Mouse (Mus musculus) ES-Bruce4 (cell line): ENCODE measurements around the gene Mylpf. TPM values are rescaled to one million over a fixed set of nuclear protein-coding genes. Genes with fewer than 3 reads are reported as not detected.
A peak's percentile ranks its signal among the peaks of the same experiment; 100 is the strongest.

Source experiments
- H3K27ac ChIP-seq: 2 replicates; pipeline ENCODE4 v1.5.1; 2012; ENCODE audit warnings: low read length, inconsistent platforms; ENCODE audit not compliant: insufficient read depth
- H3K27me3 ChIP-seq: 2 replicates; pipeline ENCODE4 v1.6.1; 2012; ENCODE audit warnings: mild to moderate bottlenecking, low read length, inconsistent platforms; ENCODE audit not compliant: control insufficient read depth, poor library complexity, insufficient read depth, severe bottlenecking
- H3K36me3 ChIP-seq: 2 replicates; pipeline ENCODE4 v1.6.1; 2012; ENCODE audit warnings: inconsistent platforms, mild to moderate bottlenecking, low read length, moderate library complexity; ENCODE audit not compliant: control insufficient read depth, poor library complexity, insufficient read depth, severe bottlenecking
- H3K4me1 ChIP-seq: one replicate; pipeline ENCODE4 v1.8.1; 2011; ENCODE audit warnings: low read length; ENCODE audit not compliant: control insufficient read depth, insufficient read depth
- H3K4me3 ChIP-seq: 2 replicates; pipeline ENCODE4 v1.5.1; 2011; ENCODE audit warnings: low read depth, mild to moderate bottlenecking, low read length
- H3K9ac ChIP-seq: 2 replicates; pipeline ENCODE4 v1.6.1; 2012; ENCODE audit warnings: low read depth, mild to moderate bottlenecking, inconsistent platforms; ENCODE audit not compliant: poor library complexity, severe bottlenecking
- H3K9me3 ChIP-seq: replicated peaks from 2 replicates; pipeline ENCODE4 v1.6.1; 2012; ENCODE audit warnings: mild to moderate bottlenecking, low read length, inconsistent platforms; ENCODE audit not compliant: control insufficient read depth, poor library complexity, insufficient read depth, severe bottlenecking
- CTCF ChIP-seq: IDR thresholded peaks from one replicate; pipeline ENCODE4 v1.8.1; 2011; ENCODE audit warnings: low read depth, low read length
- EP300 ChIP-seq: IDR thresholded peaks from 2 replicates; pipeline ENCODE4 v1.6.1; 2011; ENCODE audit warnings: low read depth, low read length; ENCODE audit not compliant: insufficient read depth
- POLR2A ChIP-seq: IDR thresholded peaks from one replicate; pipeline ENCODE4 v1.8.1; 2011; ENCODE audit warnings: low read length; ENCODE audit not compliant: insufficient read depth
- polyA plus RNA-seq: library from polyadenylated mRNA; stranded (reverse); fragments of >200 nt; gene quantifications from 2 replicates; pipeline ENCODE4 v1.2.4, GENCODE M21; 2011; ENCODE audit warnings: low read depth; ENCODE audit not compliant: missing spikeins, insufficient read depth, insufficient read length

Gene Mylpf
- polyA plus RNA-seq, 1 experiment, result 278 TPM

GRCm38 (mm10) chr7:127187351-127187750, 21.3 kb upstream of the Mylpf start:
- Histone ChIP-seq H3K36me3 (peaks cover 11% of the 10 kb centered on the region), H3K27ac (peak overlapping the region; percentile 55), H3K9ac (no peak overlapping the region), H3K4me3 (no peak overlapping the region), H3K9me3 (no peaks in the 10 kb centered on the region), H3K4me1 (peaks cover 2% of the 10 kb centered on the region), H3K27me3 (no peaks in the 10 kb centered on the region)
- TF ChIP-seq CTCF (no peak), EP300 (no peak), POLR2A (no peak)

- peaks cover 2% of the 10 kb centered on the region for H3K4me1 ChIP-seq
- H3K4me3 ChIP-seq, result 0 out of 2 replicates have a peak overlapping the region, but pooled peaks have one; percentile 5
- peaks cover 24% of the 10 kb centered on the region for H3K36me3 ChIP-seq
- peak overlapping the region; percentile 47 for H3K27ac ChIP-seq
- peak overlapping the region; percentile 13; the same call in 1 of the 2 replicates for H3K9ac ChIP-seq
- no peaks in the 10 kb centered on the region for H3K27me3 ChIP-seq
- H3K9me3 ChIP-seq, result no peaks in the 10 kb centered on the region
- TF ChIP-seq CTCF (no peak), POLR2A (no peak), EP300 (no peak)
Observed at GRCm38 (mm10) chr7:127188305-127189276, 20.1 kb upstream of the Mylpf start.

GRCm38 (mm10) chr7:127190672-127191071, 18.0 kb upstream of the Mylpf start:
- Histone ChIP-seq H3K4me3 (no peak overlapping the region), H3K27ac (no peak overlapping the region), H3K27me3 (no peaks in the 10 kb centered on the region), H3K4me1 (peaks cover 2% of the 10 kb centered on the region), H3K9ac (no peak overlapping the region), H3K9me3 (no peaks in the 10 kb centered on the region), H3K36me3 (peaks cover 32% of the 10 kb centered on the region)
- TF ChIP-seq POLR2A (no peak), EP300 (no peak), CTCF (no peak)

- no peak overlapping the region for H3K9ac ChIP-seq
- H3K36me3 ChIP-seq, result peaks cover 34% of the 10 kb centered on the region
- H3K27ac ChIP-seq, result no peak overlapping the region
- H3K4me1 ChIP-seq, result peaks cover 2% of the 10 kb centered on the region
- H3K4me3 ChIP-seq, result no peak overlapping the region
- H3K9me3 ChIP-seq, result no peaks in the 10 kb centered on the region
- no peaks in the 10 kb centered on the region for H3K27me3 ChIP-seq
- TF ChIP-seq EP300 (no peak), POLR2A (no peak), CTCF (no peak)
Observed at GRCm38 (mm10) chr7:127192989-127193388, 15.7 kb upstream of the Mylpf start.

- no peaks in the 10 kb centered on the region for H3K27me3 ChIP-seq
- no peak overlapping the region; the same call in 1 of the 2 replicates for H3K4me3 ChIP-seq
- H3K4me1 ChIP-seq, result peaks cover 2% of the 10 kb centered on the region
- H3K36me3 ChIP-seq, result peaks cover 45% of the 10 kb centered on the region
- peak overlapping the region; percentile 50 for H3K9ac ChIP-seq
- H3K27ac ChIP-seq, result peak overlapping the region; percentile 6; the same call in 1 of the 2 replicates
- TF ChIP-seq CTCF, result no peak
- TF ChIP-seq EP300, result no peak
- no peak for TF ChIP-seq POLR2A
- H3K9me3 ChIP-seq, result no peaks in the 10 kb centered on the region
Observed at GRCm38 (mm10) chr7:127194011-127194632, 14.6 kb upstream of the Mylpf start.

GRCm38 (mm10) chr7:127194633-127195029, 14.1 kb upstream of the Mylpf start:
- Histone ChIP-seq H3K4me3 (peak overlapping the region; percentile 82), H3K9ac (peak overlapping the region; percentile 83), H3K4me1 (peaks cover 2% of the 10 kb centered on the region), H3K36me3 (peaks cover 48% of the 10 kb centered on the region), H3K27me3 (no peaks in the 10 kb centered on the region), H3K27ac (peak overlapping the region; percentile 85), H3K9me3 (no peaks in the 10 kb centered on the region)
- TF ChIP-seq POLR2A (no peak), EP300 (peak; percentile 66; the same call in 1 of the 2 replicates)
